Mouse (Mus musculus): Measurements from ENCODE around the gene Arpp21.

Gene Arpp21

GRCm38 (mm10) chr9:112235696-112236397 is at the start of gene Arpp21:
Arpp21 (minus strand) TSS chr9:112235938.
- in situ Hi-C loops (cut with MboI, MseI) = no loop called here

- in situ Hi-C loops (cut with MboI, MseI) = no loop called here
Measured at GRCm38 (mm10) chr9:112272426-112272969, 36.8 kb upstream of the Arpp21 start.

- in situ Hi-C loops (cut with MboI, MseI) = no loop called here
Measured at GRCm38 (mm10) chr9:112264982-112265641, 29.4 kb upstream of the Arpp21 start.

GRCm38 (mm10) chr9:112261986-112262901 is 26.5 kb upstream of the Arpp21 start:
- in situ Hi-C loops (cut with MboI, MseI) = no loop called here

- in situ Hi-C loops (cut with MboI, MseI) = no loop called here
Measured at GRCm38 (mm10) chr9:112261556-112261955, 25.8 kb upstream of the Arpp21 start.

- in situ Hi-C loops (cut with MboI, MseI) = no loop called here
Measured at GRCm38 (mm10) chr9:112260696-112261095, 25.0 kb upstream of the Arpp21 start.

- in situ Hi-C loops (cut with MboI, MseI) = no loop called here
Measured at GRCm38 (mm10) chr9:112258560-112258959, 22.8 kb upstream of the Arpp21 start.

GRCm38 (mm10) chr9:112255971-112256370 is 20.2 kb upstream of the Arpp21 start:
- in situ Hi-C loops (cut with MboI, MseI) = no loop called here

- in situ Hi-C loops (cut with MboI, MseI) = no loop called here
Measured at GRCm38 (mm10) chr9:112253730-112254129, 18.0 kb upstream of the Arpp21 start.

GRCm38 (mm10) chr9:112251857-112252256 is 16.1 kb upstream of the Arpp21 start:
- in situ Hi-C loops (cut with MboI, MseI) = no loop called here

- in situ Hi-C loops (cut with MboI, MseI) = no loop called here
Measured at GRCm38 (mm10) chr9:112251339-112251738, 15.6 kb upstream of the Arpp21 start.

GRCm38 (mm10) chr9:112249753-112250152 is 14.0 kb upstream of the Arpp21 start:
- in situ Hi-C loops (cut with MboI, MseI) = no loop called here

- in situ Hi-C loops (cut with MboI, MseI) = no loop called here
Measured at GRCm38 (mm10) chr9:112247183-112247582, 11.4 kb upstream of the Arpp21 start.

- in situ Hi-C loops (cut with MboI, MseI) = no loop called here
Measured at GRCm38 (mm10) chr9:112238168-112238567, 2.4 kb upstream of the Arpp21 start.

- in situ Hi-C loops (cut with MboI, MseI) = no loop called here
Measured at GRCm38 (mm10) chr9:112236551-112236950, 813 bp upstream of the Arpp21 start.

GRCm38 (mm10) chr9:112235041-112235695 is 570 bp downstream of the Arpp21 start:
- in situ Hi-C loops (cut with MboI, MseI) = no loop called here

- in situ Hi-C loops (cut with MboI, MseI) = no loop called here
Measured at GRCm38 (mm10) chr9:112234505-112235024, 1.2 kb downstream of the Arpp21 start.

- in situ Hi-C loops (cut with MboI, MseI) = no loop called here
Measured at GRCm38 (mm10) chr9:112233822-112234504, 1.8 kb downstream of the Arpp21 start.

- in situ Hi-C loops (cut with MboI, MseI) = no loop called here
Measured at GRCm38 (mm10) chr9:112233378-112233777, 2.4 kb downstream of the Arpp21 start.

GRCm38 (mm10) chr9:112231935-112232575 is 3.7 kb downstream of the Arpp21 start:
- in situ Hi-C loops (cut with MboI, MseI) = no loop called here

Measured in regulatory T cell (primary cell).